Mouse (Mus musculus) forebrain, embryonic 16.5 days (tissue): ENCODE results near the gene Zkscan5. TPM values are rescaled to one million over a fixed set of nuclear protein-coding genes. Genes with fewer than 3 reads are reported as not detected.

Experiments
- ATAC-seq: fragments of 200-750 bp; cut with Nextera tagmentation; 2 replicates; pipeline ENCODE4 v1.8.0; 2017; ENCODE audit warnings: mild to moderate bottlenecking, moderate library complexity
- H3K27ac ChIP-seq: fragments of 300-500 bp; sonication (generic); 2 replicates; pipeline ENCODE4 v1.5.1; 2014; ENCODE audit warnings: low read length, control low read depth
- H3K27me3 ChIP-seq: fragments of 300-500 bp; sonication (generic); replicated peaks from 2 replicates; pipeline ENCODE4 v1.6.1; 2014; ENCODE audit warnings: low read length; ENCODE audit not compliant: control insufficient read depth, insufficient read depth
- H3K36me3 ChIP-seq: fragments of 300-500 bp; sonication (generic); 2 replicates; pipeline ENCODE4 v1.6.1; 2014; ENCODE audit not compliant: control insufficient read depth, insufficient read depth
- H3K4me1 ChIP-seq: fragments of 300-500 bp; sonication (generic); replicated peaks from 2 replicates; pipeline ENCODE4 v1.6.1; 2014; ENCODE audit warnings: low read length; ENCODE audit not compliant: control insufficient read depth, insufficient read depth
- H3K4me2 ChIP-seq: fragments of 300-500 bp; sonication (generic); 2 replicates; pipeline ENCODE4 v1.6.1; 2014; ENCODE audit warnings: mild to moderate bottlenecking, low read length, control low read depth
- H3K4me3 ChIP-seq: fragments of 300-500 bp; sonication (generic); replicated peaks from 2 replicates; pipeline ENCODE4 v1.5.1; 2014; ENCODE audit warnings: mild to moderate bottlenecking, low read length, control low read depth
- H3K9ac ChIP-seq: fragments of 300-500 bp; sonication (generic); replicated peaks from 2 replicates; pipeline ENCODE4 v1.6.1; 2014; ENCODE audit warnings: low read depth, low read length, control low read depth
- H3K9me3 ChIP-seq: fragments of 300-500 bp; sonication (generic); 2 replicates; pipeline ENCODE4 v1.6.1; 2016; ENCODE audit warnings: low read length; ENCODE audit not compliant: control insufficient read depth
- WGBS: fragments of 180-500 bp; shearing (Covaris S2); extraction: QIAGEN DNeasy Blood & Tissue Kit; methylation state at CpG from one replicate; pipeline ENCODE4 v1.1.7; 2014; 5-methylcytosine and 5-hydroxymethylcytosine counted together
- polyA plus RNA-seq: library from polyadenylated mRNA; unstranded; fragments of >200 nt; fragmentation: Nextera tagmentation; extraction: Ambion mirVana; gene quantifications from 2 replicates; pipeline ENCODE4 v1.2.1, GENCODE M21; 2015

Gene Zkscan5
- polyA plus RNA-seq, 1 experiment from 2014 or later, result 17.4 TPM

- Histone ChIP-seq H3K27me3 (no peaks in the 10 kb centered on the region), H3K4me1 (peaks cover 22% of the 10 kb centered on the region), H3K4me3 (peak overlapping the region; percentile 94), H3K9ac (peak overlapping the region; percentile 95), H3K36me3 (peaks cover 27% of the 10 kb centered on the region), H3K9me3 (no peaks in the 10 kb centered on the region), H3K27ac (no peak overlapping the region), H3K4me2 (peak overlapping the region; percentile 91)
- no peak for ATAC-seq
- 57% methylated on average over 5 of the region's 5 CpGs for WGBS
Observed at GRCm38 (mm10) chr5:145190373-145190772, 14.0 kb upstream of the Zkscan5 start.

- Histone ChIP-seq H3K36me3 (peaks cover 26% of the 10 kb centered on the region), H3K4me3 (peak overlapping the region; percentile 94), H3K4me2 (peak overlapping the region; percentile 91), H3K9ac (peak overlapping the region; percentile 95), H3K9me3 (no peaks in the 10 kb centered on the region), H3K4me1 (peaks cover 22% of the 10 kb centered on the region), H3K27me3 (no peaks in the 10 kb centered on the region), H3K27ac (peak overlapping the region; percentile 84)
- ATAC-seq, result peak; percentile 89
- under 1% methylated on average over 41 of the region's 41 CpGs for WGBS
Observed at GRCm38 (mm10) chr5:145190875-145191798, 13.2 kb upstream of the Zkscan5 start.

- peak within 1 kb of the TSS; percentile 94 for H3K4me3 ChIP-seq
- H3K9ac ChIP-seq, result peak within 1 kb of the TSS; percentile 95
- WGBS, result 76% methylated on average over 2 of the region's 2 CpGs
- ATAC-seq, result no peak
- H3K4me1 ChIP-seq, result peaks cover 22% of the 10 kb centered on the region
- H3K27ac ChIP-seq, result peak within 1 kb of the TSS; percentile 84
- H3K4me2 ChIP-seq, result peak within 1 kb of the TSS; percentile 91
- H3K9me3 ChIP-seq, result no peaks in the 10 kb centered on the region
- peaks cover 21% of the 10 kb centered on the region for H3K36me3 ChIP-seq
- H3K27me3 ChIP-seq, result no peaks in the 10 kb centered on the region
Observed at GRCm38 (mm10) chr5:145191962-145192361, 12.4 kb upstream of the Zkscan5 start, which contains the start of gene Atp5j2. Atp5j2 (minus strand) TSS chr5:145192062.

GRCm38 (mm10) chr5:145200387-145200786 is 4.0 kb upstream of the Zkscan5 start:
- H3K9me3 ChIP-seq, result no peaks in the 10 kb centered on the region
- peaks cover 10% of the 10 kb centered on the region; the same call in 1 of the 2 replicates for H3K36me3 ChIP-seq
- no peak overlapping the region for H3K4me2 ChIP-seq
- no peaks in the 10 kb centered on the region for H3K27me3 ChIP-seq
- peaks cover 16% of the 10 kb centered on the region for H3K4me1 ChIP-seq
- no peak for ATAC-seq
- no peak overlapping the region for H3K9ac ChIP-seq
- 76% methylated on average over 7 of the region's 7 CpGs for WGBS
- no peak overlapping the region for H3K27ac ChIP-seq
- H3K4me3 ChIP-seq, result no peak overlapping the region

- 2% methylated on average over 37 of the region's 37 CpGs for WGBS
- H3K36me3 ChIP-seq, result 0 out of 2 replicates have a peak, but pooled peaks cover 3% of the 10 kb centered on the region
- H3K9ac ChIP-seq, result peak within 1 kb of the TSS; percentile 74
- peak within 1 kb of the TSS; percentile 72 for H3K27ac ChIP-seq
- H3K4me1 ChIP-seq, result peaks cover 24% of the 10 kb centered on the region
- peak; percentile 14 for ATAC-seq
- no peaks in the 10 kb centered on the region for H3K9me3 ChIP-seq
- peak within 1 kb of the TSS; percentile 80 for H3K4me3 ChIP-seq
- H3K4me2 ChIP-seq, result peak within 1 kb of the TSS; percentile 96
- H3K27me3 ChIP-seq, result no peaks in the 10 kb centered on the region
Observed at GRCm38 (mm10) chr5:145201321-145201991, 2.9 kb upstream of the Zkscan5 start, which contains the start of gene Zkscan14. Zkscan14 (minus strand) TSS chr5:145201868.

- H3K9me3 ChIP-seq, result no peaks in the 10 kb centered on the region
- no peak overlapping the region for H3K4me3 ChIP-seq
- no peak for ATAC-seq
Observed at GRCm38 (mm10) chr5:145202446-145202845, 1.9 kb upstream of the Zkscan5 start.

GRCm38 (mm10) chr5:145205041-145205440 is 679 bp downstream of the Zkscan5 start:
- 24% methylated on average over 9 of the region's 9 CpGs for WGBS
- H3K4me2 ChIP-seq, result peak overlapping the region; percentile 59
- H3K9ac ChIP-seq, result no peak overlapping the region
- H3K27me3 ChIP-seq, result no peaks in the 10 kb centered on the region
- no peak for ATAC-seq
- H3K36me3 ChIP-seq, result peaks cover 2% of the 10 kb centered on the region; the same call in 1 of the 2 replicates
- H3K9me3 ChIP-seq, result no peaks in the 10 kb centered on the region
- no peak overlapping the region for H3K27ac ChIP-seq
- H3K4me1 ChIP-seq, result peaks cover 27% of the 10 kb centered on the region
- peak overlapping the region; percentile 60 for H3K4me3 ChIP-seq

More at GRCm38 (mm10) chr5:145202446-145202845, 1.9 kb upstream of the Zkscan5 start:
- Histone ChIP-seq H3K36me3 (0 out of 2 replicates have a peak, but pooled peaks cover 2% of the 10 kb centered on the region), H3K27me3 (no peaks in the 10 kb centered on the region), H3K27ac (no peak overlapping the region), H3K4me2 (no peak overlapping the region), H3K4me1 (peaks cover 27% of the 10 kb centered on the region), H3K9ac (no peak overlapping the region)
- 46% methylated on average over 3 of the region's 3 CpGs for WGBS

GRCm38 (mm10) chr5:145207385-145207784 is 3.0 kb downstream of the Zkscan5 start:
- peaks cover 5% of the 10 kb centered on the region for H3K36me3 ChIP-seq
- peaks cover 15% of the 10 kb centered on the region for H3K4me1 ChIP-seq
- 92% methylated on average over 6 of the region's 6 CpGs for WGBS
- no peaks in the 10 kb centered on the region for H3K9me3 ChIP-seq
- no peak for ATAC-seq
- no peak overlapping the region for H3K9ac ChIP-seq
- H3K27me3 ChIP-seq, result no peaks in the 10 kb centered on the region
- no peak overlapping the region for H3K4me3 ChIP-seq
- H3K4me2 ChIP-seq, result no peak overlapping the region
- H3K27ac ChIP-seq, result no peak overlapping the region

- no peak for ATAC-seq
- H3K4me2 ChIP-seq, result no peak overlapping the region
- no peak overlapping the region for H3K9ac ChIP-seq
- H3K9me3 ChIP-seq, result no peaks in the 10 kb centered on the region
- H3K36me3 ChIP-seq, result peaks cover 7% of the 10 kb centered on the region
- peaks cover 15% of the 10 kb centered on the region for H3K4me1 ChIP-seq
- H3K4me3 ChIP-seq, result no peak overlapping the region
- H3K27me3 ChIP-seq, result no peaks in the 10 kb centered on the region
- no peak overlapping the region for H3K27ac ChIP-seq
- 84% methylated on average over 6 of the region's 6 CpGs for WGBS
Observed at GRCm38 (mm10) chr5:145207954-145208353, 3.6 kb downstream of the Zkscan5 start.
